Mouse (Mus musculus) lung, postnatal 36 days (tissue): ENCODE measurements at regions not wholly inside any gene's neighbourhood (a gene's known extent, or its start where the extent isn't known, plus 50 kb on each side); places are given as distances from the start of the nearest gene placed in this dataset.

Experiments
- DNase-seq: peaks from one replicate; pipeline ENCODE4 v3.0.0; 2022; ENCODE audit warnings: mixed read lengths

DNA sequence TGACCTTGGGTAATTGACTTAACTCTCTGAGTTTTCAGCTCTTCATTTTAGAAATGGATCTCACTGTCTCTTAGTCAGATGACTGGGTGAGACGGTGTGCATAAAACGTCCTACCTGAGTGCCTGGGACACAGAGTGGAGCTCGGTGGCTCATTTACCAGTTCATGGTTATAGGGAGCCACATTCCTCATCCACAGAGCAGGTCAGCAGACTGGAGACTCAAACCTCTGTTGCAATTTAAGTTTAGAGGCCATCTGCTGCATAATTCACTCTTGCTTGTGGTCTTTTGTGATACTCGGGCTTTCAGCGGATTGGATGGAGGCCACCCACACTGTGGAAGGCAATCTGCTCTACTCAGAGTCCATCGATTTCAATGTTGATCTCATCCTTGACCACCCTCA is 343.8 kb upstream of the Kif2a start:
- DNase-seq: no peak

DNA sequence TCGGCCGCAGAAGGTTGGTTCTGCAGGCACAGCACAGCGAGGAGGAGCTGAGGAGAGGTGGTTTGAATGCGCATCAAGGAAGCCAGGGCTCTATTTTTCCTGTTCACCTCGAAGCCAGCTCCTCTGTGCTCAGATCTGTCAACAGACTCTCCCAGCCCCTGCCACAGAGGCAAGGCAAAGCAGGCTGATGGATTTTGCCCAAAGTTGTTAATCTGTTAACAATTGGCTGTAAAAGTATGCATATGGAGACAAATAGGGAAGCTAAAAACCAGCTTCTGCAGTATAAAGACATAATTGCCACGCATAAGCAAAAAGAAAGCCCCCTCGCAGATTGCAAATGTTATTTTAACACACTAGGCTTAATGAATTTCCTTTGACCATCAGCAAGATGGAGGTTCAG is 343.3 kb upstream of the Kif2a start:
- no peak for DNase-seq

DNA sequence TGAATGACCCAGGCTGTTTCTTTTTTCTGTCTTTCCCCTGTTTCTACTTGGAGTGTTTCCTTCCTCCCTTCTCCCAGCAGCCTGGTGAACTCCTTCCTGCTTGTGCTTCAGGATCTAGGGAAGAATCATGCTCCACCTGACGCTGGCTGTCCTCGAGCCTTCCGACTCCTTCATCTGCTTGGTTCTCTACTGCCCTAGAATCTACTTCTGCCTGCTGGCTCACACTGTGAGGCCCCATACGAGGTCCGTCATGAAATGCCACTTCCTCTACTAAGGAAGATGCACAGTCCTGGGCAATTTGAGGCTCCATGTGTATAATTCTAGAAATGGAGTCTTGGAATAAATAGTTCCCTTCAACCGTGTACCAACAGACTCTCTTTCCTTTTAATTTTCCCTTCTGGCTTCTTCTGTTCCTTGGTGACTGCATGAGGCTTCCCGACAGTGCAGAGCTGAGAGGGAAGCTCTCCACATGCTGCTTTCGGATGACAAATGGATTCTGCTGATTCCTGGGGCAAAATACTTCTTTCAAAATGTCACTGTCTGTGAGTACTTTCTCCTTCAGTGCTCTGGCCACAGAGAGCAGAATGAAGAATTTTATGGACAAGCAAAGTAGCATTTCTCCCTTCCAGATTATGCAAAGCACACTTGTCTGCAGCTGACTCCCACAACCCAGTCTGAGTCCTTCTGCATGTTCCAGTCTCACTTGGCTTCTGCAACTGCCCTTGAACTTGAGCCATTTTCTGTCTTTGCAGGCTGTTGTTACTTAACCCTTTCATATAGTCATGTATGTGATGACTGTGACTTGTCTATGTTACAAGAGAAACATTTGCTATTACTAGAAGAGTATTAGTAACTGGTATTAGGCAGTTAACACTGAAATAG is 341.1 kb upstream of the Kif2a start:
- DNase-seq: no peak

- DNase-seq: no peak
Observed at GRCm38 (mm10) chr13:107340802-107341364, 319.0 kb upstream of the Kif2a start.

GRCm38 (mm10) chr13:107338111-107338510 is 316.2 kb upstream of the Kif2a start:
- no peak for DNase-seq

DNA sequence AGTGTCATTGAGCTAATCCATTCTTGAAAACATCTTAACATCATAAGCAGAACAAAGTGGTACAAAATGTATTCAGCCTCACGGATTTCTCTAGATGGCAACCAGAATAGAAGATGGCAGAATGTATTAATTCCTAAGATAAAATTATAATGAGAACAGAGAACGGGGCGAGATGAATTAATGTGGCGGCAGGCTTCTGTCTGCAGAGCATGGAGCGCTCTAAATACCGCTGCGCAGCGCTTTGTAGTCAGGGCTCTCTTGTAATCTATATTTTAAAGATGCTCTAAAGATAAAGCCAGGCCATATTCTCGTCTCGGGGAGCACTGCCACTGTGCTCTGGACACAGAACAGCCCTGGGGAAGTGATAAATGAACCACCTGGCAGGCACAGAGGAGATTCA is 315.2 kb upstream of the Kif2a start:
- no peak for DNase-seq

GRCm38 (mm10) chr13:107329348-107329747 is 307.4 kb upstream of the Kif2a start:
- DNase-seq: no peak

- DNase-seq: peak; percentile 81
Observed at GRCm38 (mm10) chr13:107325707-107326495, 304.0 kb upstream of the Kif2a start.

GRCm38 (mm10) chr13:107314746-107315145 is 292.8 kb upstream of the Kif2a start:
- no peak for DNase-seq

GRCm38 (mm10) chr13:107308958-107309639 is 287.2 kb upstream of the Kif2a start:
- no peak for DNase-seq

- no peak for DNase-seq
Observed at GRCm38 (mm10) chr13:107308404-107308803, 286.5 kb upstream of the Kif2a start.

GRCm38 (mm10) chr13:107306958-107307357 is 285.0 kb upstream of the Kif2a start:
- no peak for DNase-seq

GRCm38 (mm10) chr13:107306232-107306631 is 284.3 kb upstream of the Kif2a start:
- no peak for DNase-seq

DNA sequence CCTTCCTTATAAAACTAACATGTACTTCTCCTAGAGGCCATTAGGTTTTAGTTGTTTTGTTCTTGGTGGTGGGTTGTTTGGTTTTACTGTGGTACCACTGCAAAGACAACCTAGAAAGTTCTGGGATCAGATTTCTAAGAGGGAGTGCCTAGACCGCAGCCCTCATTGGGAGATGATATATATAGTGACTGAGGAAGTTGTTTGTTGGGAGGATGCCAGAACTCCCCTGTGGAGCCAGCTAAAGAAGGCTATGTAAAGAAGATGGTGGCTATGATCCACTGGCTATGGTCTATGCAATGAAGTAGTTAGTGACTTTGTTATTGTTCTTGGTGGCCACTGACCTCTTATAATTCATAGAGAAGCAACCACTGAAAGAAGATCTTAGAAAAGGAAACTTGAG is 283.8 kb upstream of the Kif2a start:
- DNase-seq: no peak

DNA sequence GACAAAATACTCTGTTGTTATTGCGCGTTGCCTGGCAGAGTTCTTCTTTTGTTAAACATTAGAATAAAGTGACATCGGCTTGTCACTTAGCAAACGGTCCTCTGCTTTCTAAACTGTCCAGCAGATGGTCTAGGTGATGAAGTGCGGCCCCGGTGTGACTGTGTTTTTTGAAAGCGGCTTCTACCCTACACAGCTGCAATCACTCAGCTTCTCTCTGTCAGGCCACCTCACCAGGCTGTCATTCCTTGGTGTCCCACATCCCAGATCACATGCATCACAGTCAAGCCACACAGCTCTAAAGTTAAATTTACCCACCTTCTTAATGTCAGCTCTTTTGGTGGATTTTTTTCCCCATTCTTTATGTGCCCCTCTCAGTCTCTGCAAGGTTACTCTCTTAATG is 282.0 kb upstream of the Kif2a start:
- no peak for DNase-seq

GRCm38 (mm10) chr13:107303322-107303721 is 281.4 kb upstream of the Kif2a start:
- DNase-seq: no peak

GRCm38 (mm10) chr13:107300792-107301191 is 278.9 kb upstream of the Kif2a start:
- DNase-seq: no peak

GRCm38 (mm10) chr13:107264581-107264980 is 242.7 kb upstream of the Kif2a start:
- no peak for DNase-seq

GRCm38 (mm10) chr13:107261479-107262050 is 239.6 kb upstream of the Kif2a start:
- no peak for DNase-seq

DNA sequence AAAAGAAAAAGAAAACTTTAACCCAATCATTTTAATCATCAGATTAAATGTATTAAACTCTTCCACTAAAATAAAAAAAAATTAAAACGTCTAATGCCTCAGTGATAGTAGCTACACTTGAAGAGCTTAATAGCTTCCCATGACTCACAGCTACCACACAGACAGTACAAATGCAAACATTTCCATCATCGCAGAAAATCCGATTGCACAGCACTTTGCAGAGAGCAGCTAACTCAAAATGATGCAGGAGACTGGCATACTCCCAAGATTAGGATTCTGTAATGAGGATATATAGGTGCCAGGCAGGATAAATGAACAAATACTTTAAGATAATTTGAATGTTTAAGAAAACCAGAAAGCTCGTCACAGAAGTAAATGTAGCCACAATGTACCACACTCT is 238.3 kb upstream of the Kif2a start:
- no peak for DNase-seq

- DNase-seq: no peak
Observed at GRCm38 (mm10) chr13:107247792-107248505, 226.0 kb upstream of the Kif2a start.
